Mouse (Mus musculus): Measurements from ENCODE around the gene Acp2. TPM values are rescaled to one million over a fixed set of nuclear protein-coding genes. Genes with fewer than 3 reads are reported as not detected.

The Acp2 gene
- polyA plus RNA-seq, 1 experiment from 2014 or later = 26.5 TPM

Other genes starting within 250 kb of the Acp2 start
- gene Rapsn, start 167.3 kb upstream of the Acp2 start, polyA plus RNA-seq (2014; fragmentation: Nextera tagmentation; extraction: Ambion mirVana) = 1.3 and 1.6 TPM in 2 replicates
- gene Psmc3, start 148.9 kb upstream of the Acp2 start, polyA plus RNA-seq (2014; fragmentation: Nextera tagmentation; extraction: Ambion mirVana) = 302 and 313 TPM in 2 replicates
- 42.8 and 45.8 TPM in 2 replicates for gene Slc39a13, start 132.5 kb upstream of the Acp2 start, polyA plus RNA-seq (2014; fragmentation: Nextera tagmentation; extraction: Ambion mirVana)
- gene Spi1, start 120.5 kb upstream of the Acp2 start, polyA plus RNA-seq (2014; fragmentation: Nextera tagmentation; extraction: Ambion mirVana) = 6.0 and 6.1 TPM in 2 replicates
- 0.35 and 0.42 TPM in 2 replicates for gene Mybpc3, start 84.7 kb upstream of the Acp2 start, polyA plus RNA-seq (2014; fragmentation: Nextera tagmentation; extraction: Ambion mirVana)
- gene Madd, start 19.0 kb upstream of the Acp2 start, polyA plus RNA-seq (2014; fragmentation: Nextera tagmentation; extraction: Ambion mirVana) = 11.8 and 19.7 TPM in 2 replicates
- gene Nr1h3, start 51 bp upstream of the Acp2 start, polyA plus RNA-seq (2014; fragmentation: Nextera tagmentation; extraction: Ambion mirVana) = 0.36 and 1.4 TPM in 2 replicates
- gene Ddb2, start 34.1 kb downstream of the Acp2 start, polyA plus RNA-seq (2014; fragmentation: Nextera tagmentation; extraction: Ambion mirVana) = 19.9 and 22.7 TPM in 2 replicates
- 40.9 and 44.4 TPM in 2 replicates for gene Pacsin3, start 53.1 kb downstream of the Acp2 start, polyA plus RNA-seq (2014; fragmentation: Nextera tagmentation; extraction: Ambion mirVana)
- 65.1 and 75.7 TPM in 2 replicates for gene Arfgap2, start 62.1 kb downstream of the Acp2 start, polyA plus RNA-seq (2014; fragmentation: Nextera tagmentation; extraction: Ambion mirVana)
- gene 1110051M20Rik, start 241.8 kb downstream of the Acp2 start, polyA plus RNA-seq (2014; fragmentation: Nextera tagmentation; extraction: Ambion mirVana) = 60.0 and 67.1 TPM in 2 replicates